Mouse (Mus musculus): ENCODE measurements at regions not wholly inside any gene's neighbourhood (a gene's known extent, or its start where the extent isn't known, plus 50 kb on each side); places are given as distances from the start of the nearest gene placed in this dataset.

- H3K9ac ChIP-seq: no peak overlapping the region
- H3K27me3 ChIP-seq: no peaks in the 10 kb centered on the region
- H3K4me1 ChIP-seq: peaks cover 4% of the 10 kb centered on the region; the same call in 1 of the 2 replicates
- H3K9me3 ChIP-seq (replicated peaks): no peaks in the 10 kb centered on the region
- H3K4me2 ChIP-seq (replicated peaks): no peak overlapping the region
- no peak for ATAC-seq (ENCODE audit: low FRiP score)
- H3K36me3 ChIP-seq: no peaks in the 10 kb centered on the region
- 41% methylated on average over 7 of the region's 7 CpGs for WGBS
- no peak overlapping the region for H3K27ac ChIP-seq
- H3K4me3 ChIP-seq: no peak overlapping the region
Measured at GRCm38 (mm10) chr11:91132771-91133380, 444.5 kb downstream of the Kif2b start.

GRCm38 (mm10) chr11:91131960-91132359 lies 443.8 kb upstream of the Tom1l1 start:
- H3K4me1 ChIP-seq: peaks cover 4% of the 10 kb centered on the region; the same call in 1 of the 2 replicates
- H3K36me3 ChIP-seq: no peaks in the 10 kb centered on the region
- H3K4me3 ChIP-seq: no peak overlapping the region
- H3K9ac ChIP-seq: no peak overlapping the region
- no peaks in the 10 kb centered on the region for H3K27me3 ChIP-seq
- no peaks in the 10 kb centered on the region for H3K9me3 ChIP-seq (replicated peaks)
- 21% methylated on average over 6 of the region's 6 CpGs for WGBS
- no peak for ATAC-seq (ENCODE audit: low FRiP score)
- no peak overlapping the region for H3K27ac ChIP-seq
- H3K4me2 ChIP-seq (replicated peaks): no peak overlapping the region

GRCm38 (mm10) chr11:91098186-91098585 lies 410.0 kb upstream of the Tom1l1 start:
- H3K4me3 ChIP-seq: no peak overlapping the region
- ATAC-seq (ENCODE audit: low FRiP score): no peak
- H3K27ac ChIP-seq: no peak overlapping the region
- H3K9ac ChIP-seq: no peak overlapping the region
- H3K27me3 ChIP-seq: no peaks in the 10 kb centered on the region
- no peaks in the 10 kb centered on the region for H3K36me3 ChIP-seq
- no peaks in the 10 kb centered on the region for H3K9me3 ChIP-seq (replicated peaks)
- 46% methylated on average over 5 of the region's 5 CpGs for WGBS
- no peak overlapping the region for H3K4me2 ChIP-seq (replicated peaks)
- no peaks in the 10 kb centered on the region for H3K4me1 ChIP-seq

- Histone ChIP-seq H3K4me3 (no peak overlapping the region), H3K9me3 (replicated peaks) (no peaks in the 10 kb centered on the region), H3K27me3 (no peaks in the 10 kb centered on the region), H3K9ac (no peak overlapping the region), H3K36me3 (no peaks in the 10 kb centered on the region), H3K27ac (no peak overlapping the region), H3K4me1 (no peaks in the 10 kb centered on the region), H3K4me2 (replicated peaks) (no peak overlapping the region)
- no peak for ATAC-seq (ENCODE audit: low FRiP score)
- 72% methylated on average over 3 of the region's 3 CpGs for WGBS
Measured at GRCm38 (mm10) chr11:91097552-91097951, 409.4 kb upstream of the Tom1l1 start.

- H3K4me1 ChIP-seq: no peaks in the 10 kb centered on the region
- no peak overlapping the region for H3K4me2 ChIP-seq (replicated peaks)
- no peak overlapping the region for H3K4me3 ChIP-seq
- H3K27ac ChIP-seq: no peak overlapping the region
- no peaks in the 10 kb centered on the region for H3K36me3 ChIP-seq
- H3K9ac ChIP-seq: no peak overlapping the region
- no peak for ATAC-seq (ENCODE audit: low FRiP score)
- no peaks in the 10 kb centered on the region for H3K27me3 ChIP-seq
- 63% methylated on average over 12 of the region's 12 CpGs for WGBS
- no peaks in the 10 kb centered on the region for H3K9me3 ChIP-seq (replicated peaks)
Measured at GRCm38 (mm10) chr11:91096000-91096652, 408.0 kb upstream of the Tom1l1 start.

GRCm38 (mm10) chr11:91065365-91065764 lies 377.2 kb upstream of the Tom1l1 start:
- no peaks in the 10 kb centered on the region for H3K4me1 ChIP-seq
- no peaks in the 10 kb centered on the region for H3K9me3 ChIP-seq (replicated peaks)
- no peaks in the 10 kb centered on the region for H3K36me3 ChIP-seq
- H3K27ac ChIP-seq: no peak overlapping the region
- H3K9ac ChIP-seq: no peak overlapping the region
- H3K4me2 ChIP-seq (replicated peaks): no peak overlapping the region
- ATAC-seq (ENCODE audit: low FRiP score): no peak
- H3K4me3 ChIP-seq: no peak overlapping the region
- 75% methylated on average over 6 of the region's 6 CpGs for WGBS
- no peaks in the 10 kb centered on the region for H3K27me3 ChIP-seq

- H3K9ac ChIP-seq: no peak overlapping the region
- H3K27ac ChIP-seq: no peak overlapping the region
- WGBS: 68% methylated on average over 9 of the region's 9 CpGs
- no peaks in the 10 kb centered on the region for H3K4me1 ChIP-seq
- no peaks in the 10 kb centered on the region for H3K27me3 ChIP-seq
- H3K4me2 ChIP-seq (replicated peaks): no peak overlapping the region
- ATAC-seq (ENCODE audit: low FRiP score): no peak
- no peak overlapping the region for H3K4me3 ChIP-seq
- H3K9me3 ChIP-seq (replicated peaks): no peaks in the 10 kb centered on the region
- no peaks in the 10 kb centered on the region for H3K36me3 ChIP-seq
Measured at GRCm38 (mm10) chr11:91056966-91057597, 368.9 kb upstream of the Tom1l1 start.

GRCm38 (mm10) chr11:91053321-91053720 lies 365.2 kb upstream of the Tom1l1 start:
- no peak overlapping the region for H3K4me2 ChIP-seq (replicated peaks)
- H3K4me3 ChIP-seq: no peak overlapping the region
- no peak overlapping the region for H3K27ac ChIP-seq
- no peaks in the 10 kb centered on the region for H3K27me3 ChIP-seq
- H3K4me1 ChIP-seq: peaks cover 4% of the 10 kb centered on the region; the same call in 1 of the 2 replicates
- ATAC-seq (ENCODE audit: low FRiP score): no peak
- no peaks in the 10 kb centered on the region for H3K9me3 ChIP-seq (replicated peaks)
- no peaks in the 10 kb centered on the region for H3K36me3 ChIP-seq
- WGBS: 85% methylated on average over 2 of the region's 2 CpGs
- H3K9ac ChIP-seq: no peak overlapping the region

- Histone ChIP-seq H3K4me3 (no peak overlapping the region), H3K4me1 (peaks cover 4% of the 10 kb centered on the region; the same call in 1 of the 2 replicates), H3K36me3 (no peaks in the 10 kb centered on the region), H3K9ac (no peak overlapping the region), H3K9me3 (replicated peaks) (no peaks in the 10 kb centered on the region), H3K4me2 (replicated peaks) (no peak overlapping the region), H3K27ac (no peak overlapping the region), H3K27me3 (no peaks in the 10 kb centered on the region)
- WGBS: 30% methylated on average over 3 of the region's 3 CpGs
- no peak for ATAC-seq (ENCODE audit: low FRiP score)
Measured at GRCm38 (mm10) chr11:91051646-91052045, 363.5 kb upstream of the Tom1l1 start.

GRCm38 (mm10) chr11:91041486-91041885 lies 353.3 kb upstream of the Tom1l1 start:
- Histone ChIP-seq H3K4me3 (no peak overlapping the region), H3K36me3 (no peaks in the 10 kb centered on the region), H3K9ac (no peak overlapping the region), H3K4me1 (no peaks in the 10 kb centered on the region), H3K27ac (no peak overlapping the region), H3K9me3 (replicated peaks) (no peaks in the 10 kb centered on the region), H3K27me3 (no peaks in the 10 kb centered on the region), H3K4me2 (replicated peaks) (no peak overlapping the region)
- 72% methylated on average over 3 of the region's 3 CpGs for WGBS
- ATAC-seq (ENCODE audit: low FRiP score): no peak
